Mouse (Mus musculus): Measurements from ENCODE around the gene Gprasp1. TPM values are rescaled to one million over a fixed set of nuclear protein-coding genes. Genes with fewer than 3 reads are reported as not detected.
"Not testable (repeated sequence)": the region's sequence is repeated elsewhere in the genome, so short reads cannot be mapped to it uniquely, and the experiment has no call there.

The Gprasp1 gene
- polyA plus RNA-seq, 1 experiment from 2014 or later: 13.1 TPM

- not testable (repeated sequence) for H3K36me3 ChIP-seq (ENCODE audit: inconsistent target)
- WGBS (ENCODE audit: missing documents): 25% methylated on average over 18 of the region's 27 CpGs
Observed at GRCm38 (mm10) chrX:135795591-135796304, 53.2 kb downstream of the Gprasp1 start.

GRCm38 (mm10) chrX:135796305-135797211, 54.0 kb downstream of the Gprasp1 start:
- H3K79me2 ChIP-seq (ENCODE audit: inconsistent target); H3K4me3 ChIP-seq (ENCODE audit: inconsistent target): not testable (repeated sequence)
- 27% methylated on average over 20 of the region's 26 CpGs for WGBS (ENCODE audit: missing documents)

More at GRCm38 (mm10) chrX:135795591-135796304, 53.2 kb downstream of the Gprasp1 start:
- H3K4me3 ChIP-seq (ENCODE audit: inconsistent target); H3K27ac ChIP-seq; H3K79me2 ChIP-seq (ENCODE audit: inconsistent target): not testable (repeated sequence)

GRCm38 (mm10) chrX:135797212-135797644, 54.7 kb downstream of the Gprasp1 start, which contains the start of gene Bhlhb9:
Gene Bhlhb9 (plus strand): TSS chrX:135797594.
- not testable (repeated sequence) for H3K36me3 ChIP-seq (ENCODE audit: inconsistent target); H3K27ac ChIP-seq; H3K79me2 ChIP-seq (ENCODE audit: inconsistent target); H3K4me3 ChIP-seq (ENCODE audit: inconsistent target)
- 0% methylated on average over 1 of the region's 5 CpGs for WGBS (ENCODE audit: missing documents)

More at GRCm38 (mm10) chrX:135796305-135797211, 54.0 kb downstream of the Gprasp1 start:
- not testable (repeated sequence) for H3K36me3 ChIP-seq (ENCODE audit: inconsistent target); H3K27ac ChIP-seq

GRCm38 (mm10) chrX:135804149-135804548, 61.6 kb downstream of the Gprasp1 start:
- Histone ChIP-seq H3K36me3 (ENCODE audit: inconsistent target) (no peaks in the 10 kb centered on the region), H3K79me2 (ENCODE audit: inconsistent target) (no peaks in the 10 kb centered on the region), H3K27ac (no peak overlapping the region), H3K4me3 (ENCODE audit: inconsistent target) (no peak overlapping the region)
- 90% methylated on average over 3 of the region's 3 CpGs for WGBS (ENCODE audit: missing documents)

- no peaks in the 10 kb centered on the region for H3K79me2 ChIP-seq (ENCODE audit: inconsistent target)
- H3K4me3 ChIP-seq (ENCODE audit: inconsistent target): no peak overlapping the region
- WGBS (ENCODE audit: missing documents): 10% methylated on average over 1 of the region's 1 CpGs
- H3K27ac ChIP-seq: no peak overlapping the region
- no peaks in the 10 kb centered on the region for H3K36me3 ChIP-seq (ENCODE audit: inconsistent target)
Observed at GRCm38 (mm10) chrX:135805780-135806179, 63.2 kb downstream of the Gprasp1 start.

- H3K4me3 ChIP-seq (ENCODE audit: inconsistent target); H3K79me2 ChIP-seq (ENCODE audit: inconsistent target); H3K27ac ChIP-seq; H3K36me3 ChIP-seq (ENCODE audit: inconsistent target): not testable (repeated sequence)
- WGBS (ENCODE audit: missing documents): 100% methylated on average over 1 of the region's 1 CpGs
Observed at GRCm38 (mm10) chrX:135835896-135836295, 93.4 kb downstream of the Gprasp1 start.

GRCm38 (mm10) chrX:135837896-135838295, 95.4 kb downstream of the Gprasp1 start:
- WGBS (ENCODE audit: missing documents): 86% methylated on average over 2 of the region's 2 CpGs
- no peaks in the 10 kb centered on the region for H3K36me3 ChIP-seq (ENCODE audit: inconsistent target)
- H3K27ac ChIP-seq: no peak overlapping the region
- H3K79me2 ChIP-seq (ENCODE audit: inconsistent target): no peaks in the 10 kb centered on the region
- no peak overlapping the region for H3K4me3 ChIP-seq (ENCODE audit: inconsistent target)

- not testable (repeated sequence) for H3K36me3 ChIP-seq (ENCODE audit: inconsistent target); H3K27ac ChIP-seq; H3K79me2 ChIP-seq (ENCODE audit: inconsistent target); H3K4me3 ChIP-seq (ENCODE audit: inconsistent target)
- 30% methylated on average over 22 of the region's 32 CpGs for WGBS (ENCODE audit: missing documents)
Observed at GRCm38 (mm10) chrX:135838521-135839360, 96.2 kb downstream of the Gprasp1 start, which contains the start of gene Gprasp2. Gene Gprasp2 (plus strand): TSS chrX:135839034.

- not testable (repeated sequence) for H3K79me2 ChIP-seq (ENCODE audit: inconsistent target); H3K4me3 ChIP-seq (ENCODE audit: inconsistent target); H3K36me3 ChIP-seq (ENCODE audit: inconsistent target); H3K27ac ChIP-seq
- WGBS (ENCODE audit: missing documents): 21% methylated on average over 11 of the region's 17 CpGs
Observed at GRCm38 (mm10) chrX:135839397-135840391, 97.2 kb downstream of the Gprasp1 start.

Other genes starting within 250 kb of the Gprasp1 start
- gene AV320801, start 248.1 kb upstream of the Gprasp1 start, polyA plus RNA-seq (2018): not detected in 3 replicates
- gene Nxf7, start 144.0 kb upstream of the Gprasp1 start, polyA plus RNA-seq (2018): not detected in 3 replicates
- not detected in 3 replicates for gene Prame, start 115.0 kb upstream of the Gprasp1 start, polyA plus RNA-seq (2018)
- gene Tcp11x2, start 48.9 kb upstream of the Gprasp1 start, polyA plus RNA-seq (2018): not detected in 3 replicates
- not detected in 3 replicates for gene Tmsb15a, start 17.5 kb upstream of the Gprasp1 start, polyA plus RNA-seq (2018)
- 3.9 to 6.2 TPM (median 5.5 TPM) in 3 replicates for gene Armcx5, start within 50 bp of the Gprasp1 start, polyA plus RNA-seq (2018)
- gene Bhlhb9, start 54.9 kb downstream of the Gprasp1 start, polyA plus RNA-seq (2018): 0.52 to 2.9 TPM (median 1.8 TPM) in 3 replicates
- not detected in 3 replicates for gene Gprasp2, start 96.3 kb downstream of the Gprasp1 start, polyA plus RNA-seq (2018)